Mouse (Mus musculus) left cerebral cortex, adult 9 months (tissue): ENCODE measurements around the gene Suclg2.

Experiments used
- DNase-seq, 2 experiments: peaks; one replicate each; pipeline ENCODE4 v3.0.0; 2022; ENCODE audit warnings: low spot score in 2 of 2

Suclg2 gene

GRCm38 (mm10) chr6:95700191-95700590 lies 18.4 kb downstream of the Suclg2 start:
- no peak for DNase-seq

- no peak for DNase-seq
Observed at GRCm38 (mm10) chr6:95699326-95699725, 19.3 kb downstream of the Suclg2 start.

GRCm38 (mm10) chr6:95698536-95699162 lies 20.0 kb downstream of the Suclg2 start:
- no peak for DNase-seq

GRCm38 (mm10) chr6:95694910-95695309 lies 23.7 kb downstream of the Suclg2 start:
- no peak for DNase-seq

- DNase-seq: no peak
Observed at GRCm38 (mm10) chr6:95685242-95685641, 33.4 kb downstream of the Suclg2 start.

- DNase-seq: no peak
Observed at GRCm38 (mm10) chr6:95679718-95680117, 38.9 kb downstream of the Suclg2 start.

- DNase-seq: no peak
Observed at GRCm38 (mm10) chr6:95679261-95679660, 39.3 kb downstream of the Suclg2 start.

- no peak for DNase-seq
Observed at GRCm38 (mm10) chr6:95676951-95677350, 41.6 kb downstream of the Suclg2 start.

GRCm38 (mm10) chr6:95676439-95676838 lies 42.2 kb downstream of the Suclg2 start:
- no peak for DNase-seq

- no peak for DNase-seq
Observed at GRCm38 (mm10) chr6:95675059-95675705, 43.4 kb downstream of the Suclg2 start.

- DNase-seq: no peak
Observed at GRCm38 (mm10) chr6:95674651-95675050, 43.9 kb downstream of the Suclg2 start.

- peak in 1 of 2 experiments; percentile 39 for DNase-seq
Observed at GRCm38 (mm10) chr6:95669335-95669729, 49.3 kb downstream of the Suclg2 start.

GRCm38 (mm10) chr6:95668629-95669334 lies 49.8 kb downstream of the Suclg2 start:
- DNase-seq: no peak

- DNase-seq: no peak
Observed at GRCm38 (mm10) chr6:95657671-95658070, 60.9 kb downstream of the Suclg2 start.

- DNase-seq: no peak
Observed at GRCm38 (mm10) chr6:95653662-95654061, 64.9 kb downstream of the Suclg2 start.

- no peak for DNase-seq
Observed at GRCm38 (mm10) chr6:95652774-95653173, 65.8 kb downstream of the Suclg2 start.

GRCm38 (mm10) chr6:95651391-95651876 lies 67.2 kb downstream of the Suclg2 start:
- DNase-seq: no peak

- no peak for DNase-seq
Observed at GRCm38 (mm10) chr6:95650082-95650722, 68.4 kb downstream of the Suclg2 start.

- no peak for DNase-seq
Observed at GRCm38 (mm10) chr6:95649123-95649663, 69.4 kb downstream of the Suclg2 start.

GRCm38 (mm10) chr6:95637416-95637815 lies 81.2 kb downstream of the Suclg2 start:
- DNase-seq: no peak

GRCm38 (mm10) chr6:95635411-95635810 lies 83.2 kb downstream of the Suclg2 start:
- peak; percentile 18 to 52 for DNase-seq

GRCm38 (mm10) chr6:95629071-95629470 lies 89.5 kb downstream of the Suclg2 start:
- DNase-seq: no peak
